In genomic region chr1:132291706-132292105, GRCm38 (mm10) we compare ENCODE assay signal across 11 mouse cellular contexts. TPM values are rescaled to one million over a fixed set of nuclear protein-coding genes. Genes with fewer than 3 reads are reported as not detected.
A peak's percentile ranks its signal among the peaks of the same experiment; 100 is the strongest.
DNase-seq lines count a peak whose midpoint lies in the region; ATAC-seq and TF ChIP-seq lines count a peak whose summit lies in the region.
"Had no signal": no experiment of that assay in that cellular context is flagged by ENCODE, and none has a peak within 500 bp of the region (broad histone marks: within the 10 kb centered on the region; RNA-seq: fewer than 3 reads in every experiment).

No protein-coding gene starts in this region.

- H3K4me1 ChIP-seq in kidney, postnatal 0 days (replicated peaks; ENCODE audit: insufficient read depth, low read length): peaks cover 19% of the 10 kb centered on the region
- peaks cover 3 to 41% of the 10 kb centered on the region in 2 experiments; a peak in 3 of 4 replicates for H3K4me1 ChIP-seq in ES-E14 (ENCODE audit: control insufficient read depth in 2 of 2, insufficient read depth in 2 of 2, low read length in 2 of 2, poor library complexity in 1 of 2)
- H3K4me1 ChIP-seq in forebrain, embryonic 12.5 days: peaks cover 56% of the 10 kb centered on the region
- peaks cover 22% of the 10 kb centered on the region for H3K4me1 ChIP-seq in limb, embryonic 15.5 days

- no peak overlapping the region for H3K9ac ChIP-seq in kidney, postnatal 0 days (ENCODE audit: low read depth, low read length)
- H3K9ac ChIP-seq in ES-E14 (ENCODE audit: insufficient read depth, low read depth, low read length, poor library complexity, severe bottlenecking): peak overlapping the region; percentile 41; the same call in 1 of the 2 replicates
- no peak overlapping the region for H3K9ac ChIP-seq in forebrain, embryonic 12.5 days
- no peak overlapping the region for H3K9ac ChIP-seq in limb, embryonic 15.5 days

- H3K4me2 ChIP-seq in kidney, postnatal 0 days (ENCODE audit: low read length): no peak overlapping the region
- H3K4me2 ChIP-seq in forebrain, embryonic 12.5 days: peak overlapping the region; percentile 21; the same call in 1 of the 2 replicates
- H3K4me2 ChIP-seq in limb, embryonic 15.5 days: no peak overlapping the region

- no peaks in the 10 kb centered on the region for H3K9me3 ChIP-seq in kidney, postnatal 0 days (replicated peaks; ENCODE audit: low read length)
- no peaks in the 10 kb centered on the region for H3K9me3 ChIP-seq in ES-E14 (ENCODE audit: control insufficient read depth, insufficient read depth, low read depth, low read length)
- H3K9me3 ChIP-seq in forebrain, embryonic 12.5 days: no peaks in the 10 kb centered on the region
- H3K9me3 ChIP-seq in limb, embryonic 15.5 days: no peaks in the 10 kb centered on the region

- no peak for TF ChIP-seq CTCF in kidney, postnatal 0 days (IDR thresholded peaks at IDR 0.05; ENCODE audit: low read depth)

- H3K27me3 ChIP-seq in kidney, postnatal 0 days (ENCODE audit: insufficient read depth, low read length): no peaks in the 10 kb centered on the region
- H3K27me3 ChIP-seq in forebrain, embryonic 12.5 days: peaks cover 23% of the 10 kb centered on the region
- 0 out of 2 replicates have a peak, but pooled peaks cover 4% of the 10 kb centered on the region for H3K27me3 ChIP-seq in limb, embryonic 15.5 days

- H3K36me3 ChIP-seq in kidney, postnatal 0 days (ENCODE audit: insufficient read depth, low read length): no peaks in the 10 kb centered on the region
- H3K36me3 ChIP-seq in ES-E14 (ENCODE audit: control insufficient read depth, insufficient read depth, low read length, poor library complexity, severe bottlenecking): no peaks in the 10 kb centered on the region
- H3K36me3 ChIP-seq in forebrain, embryonic 12.5 days (replicated peaks): no peaks in the 10 kb centered on the region
- H3K36me3 ChIP-seq in limb, embryonic 15.5 days: no peaks in the 10 kb centered on the region

- no peak for DNase-seq in kidney, postnatal 0 days (ENCODE audit: low spot score)
- no peak for DNase-seq in kidney, postnatal 14 days
- DNase-seq in ES-E14 (ENCODE audit: low read depth, low spot score) (no peak), MN1 (ENCODE audit: low spot score) (no peak)
- DNase-seq in ovary, adult 18-20 months (ENCODE audit: low spot score): no peak
- DNase-seq: gastrocnemius, postnatal 14 days; heart, postnatal 36 days; thymus, adult 18-20 months had no signal

- in situ Hi-C loops in ES-E14 (cut with MboI; ENCODE audit: low sequenced_read_pairs in 2 of 2, unreplicated experiment in 2 of 2): no loop called here

- ATAC-seq in kidney, postnatal 0 days (replicated peaks; ENCODE audit: low FRiP score, low read depth): no peak
- ATAC-seq in forebrain, embryonic 12.5 days (ENCODE audit: low FRiP score): peak; percentile 15; the same call in 1 of the 2 replicates
- no peak for ATAC-seq in limb, embryonic 15.5 days (ENCODE audit: insufficient number of reproducible peaks, low FRiP score, low TSS enrichment, low read depth)
- no peak for ATAC-seq in megakaryocyte, adult 5-6 weeks (ENCODE audit: poor library complexity, severe bottlenecking)

- peak overlapping the region; percentile 84 for H3K27ac ChIP-seq in kidney, postnatal 0 days
- no peak overlapping the region; the same call in 1 of the 2 replicates for H3K27ac ChIP-seq in ES-E14 (ENCODE audit: insufficient read depth, low read depth, low read length, poor library complexity, severe bottlenecking)
- H3K27ac ChIP-seq in forebrain, embryonic 12.5 days: peak overlapping the region; percentile 79
- peak overlapping the region; percentile 47; the same call in 1 of the 2 replicates for H3K27ac ChIP-seq in limb, embryonic 15.5 days

- WGBS in kidney, postnatal 0 days: 28% methylated on average over 4 of the region's 4 CpGs
- WGBS in forebrain, embryonic 12.5 days: 18% methylated on average over 4 of the region's 4 CpGs
- 27% methylated on average over 4 of the region's 4 CpGs for WGBS in limb, embryonic 15.5 days

- no peak overlapping the region for H3K4me3 ChIP-seq in kidney, postnatal 0 days (replicated peaks; ENCODE audit: low read depth, low read length)
- H3K4me3 ChIP-seq in ES-E14 (ENCODE audit: insufficient read depth in 1 of 2, low read depth in 1 of 2, low read length in 2 of 2, poor library complexity in 1 of 2, severe bottlenecking in 1 of 2): no peak overlapping the region
- H3K4me3 ChIP-seq in forebrain, embryonic 12.5 days (replicated peaks): no peak overlapping the region
- no peak overlapping the region for H3K4me3 ChIP-seq in limb, embryonic 15.5 days

TF ChIP-seq in ES-E14, 5 proteins besides CTCF, POLR2A, EP300 and RAD21:
- TF ChIP-seq MAFK (IDR thresholded peaks at IDR 0.05; ENCODE audit: insufficient read depth, low read depth, low read length) (no peak), CHD2 (IDR thresholded peaks at IDR 0.05; ENCODE audit: low read depth, low read length) (no peak), ZNF384 (IDR thresholded peaks at IDR 0.05; ENCODE audit: low read depth, low read length) (no peak), ZC3H11A (IDR thresholded peaks at IDR 0.05; ENCODE audit: borderline replicate concordance, low read depth, low read length) (no peak), HCFC1 (IDR thresholded peaks at IDR 0.05; ENCODE audit: borderline replicate concordance, insufficient read depth, low read length) (no peak)

RNA-seq across cellular contexts. Expression of gene Klhdc8a, which starts 6.7 kb away (rescaled TPM):
- polyA plus RNA-seq in kidney, postnatal 0 days (2015; fragmentation: Nextera tagmentation; extraction: Ambion mirVana): 4.1 and 5.0 TPM in 2 replicates
- total RNA-seq in ES-E14 (2012; rRNA removed): 1.2 and 2.8 TPM in 2 replicates
- 1.7 TPM in 2 replicates for polyA plus RNA-seq in forebrain, embryonic 12.5 days (2016; fragmentation: Nextera tagmentation; extraction: Ambion mirVana)
- polyA plus RNA-seq in limb, embryonic 15.5 days (2015; fragmentation: Nextera tagmentation; extraction: Ambion mirVana): 0.13 and 0.15 TPM in 2 replicates
- total RNA-seq in megakaryocyte, adult 5-6 weeks (2015): not detected in 2 replicates
- total RNA-seq in megakaryocyte, adult 5-6 weeks (2017): not detected in 2 replicates

RNA-seq across cellular contexts. Expression of gene Nuak2, which starts 24.2 kb away (rescaled TPM):
- polyA plus RNA-seq in kidney, postnatal 0 days (2015; fragmentation: Nextera tagmentation; extraction: Ambion mirVana): 8.7 and 9.6 TPM in 2 replicates
- total RNA-seq in ES-E14 (2012; rRNA removed): 7.4 and 8.0 TPM in 2 replicates
- 49.9 and 54.0 TPM in 2 replicates for polyA plus RNA-seq in forebrain, embryonic 12.5 days (2016; fragmentation: Nextera tagmentation; extraction: Ambion mirVana)
- polyA plus RNA-seq in limb, embryonic 15.5 days (2015; fragmentation: Nextera tagmentation; extraction: Ambion mirVana): 6.9 and 8.2 TPM in 2 replicates
- 23.9 and 24.2 TPM in 2 replicates for total RNA-seq in megakaryocyte, adult 5-6 weeks (2015)
- 14.3 and 16.7 TPM in 2 replicates for total RNA-seq in megakaryocyte, adult 5-6 weeks (2017)
